In the genomic region with DNA sequence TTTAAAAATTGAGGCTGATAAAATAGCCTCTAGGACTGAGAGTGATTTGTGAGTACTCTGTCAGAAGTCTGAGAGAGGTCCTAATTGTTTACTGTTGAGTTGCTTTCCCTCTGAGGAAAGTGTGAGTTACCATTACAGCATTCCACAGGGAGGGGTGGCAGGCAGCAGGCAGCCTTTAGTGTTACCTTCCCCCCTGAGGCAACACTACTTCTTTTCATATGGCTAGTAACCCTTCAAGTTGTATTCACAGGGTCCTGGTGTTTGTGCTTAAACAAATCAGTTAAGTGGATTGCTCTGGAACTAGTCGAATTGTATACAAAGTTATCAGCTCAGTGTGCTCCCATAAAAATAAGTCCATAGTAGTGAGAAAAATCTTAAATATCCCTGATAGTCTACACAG, we compare ENCODE assay signal across 24 mouse cellular contexts.
DNase-seq lines count a peak whose midpoint lies in the region; ATAC-seq and TF ChIP-seq lines count a peak whose summit lies in the region.
"Had no signal": no experiment of that assay in that cellular context is flagged by ENCODE, and none has a peak within 500 bp of the region (broad histone marks: within the 10 kb centered on the region; RNA-seq: fewer than 3 reads in every experiment).

No protein-coding gene starts in this region.

- no peak overlapping the region for H3K4me2 ChIP-seq in limb, embryonic 11.5 days (ENCODE audit: low read depth, severe bottlenecking)
- H3K4me2 ChIP-seq: forebrain, embryonic 15.5 days; heart, embryonic 15.5 days; hindbrain, embryonic 14.5 days; neural tube, embryonic 15.5 days had no signal

- intact Hi-C loops in left cerebral cortex, postnatal 25 days (cut with DNase I), result no loop called here

- no peak overlapping the region for H3K9ac ChIP-seq in ES-E14 (ENCODE audit: insufficient read depth, low read depth, low read length, poor library complexity, severe bottlenecking)
- no peak overlapping the region for H3K9ac ChIP-seq in limb, embryonic 11.5 days (ENCODE audit: low read length)
- H3K9ac ChIP-seq: forebrain, embryonic 15.5 days; heart, embryonic 15.5 days; hindbrain, embryonic 14.5 days; neural tube, embryonic 15.5 days had no signal

- in situ Hi-C loops in ES-E14 (cut with MboI; ENCODE audit: low sequenced_read_pairs in 2 of 2, unreplicated experiment in 2 of 2), result no loop called here

- H3K9me3 ChIP-seq in ES-E14 (ENCODE audit: control insufficient read depth, insufficient read depth, low read depth, low read length), result no peaks in the 10 kb centered on the region
- no peaks in the 10 kb centered on the region for H3K9me3 ChIP-seq in embryonic facial prominence, embryonic 10.5 days
- no peaks in the 10 kb centered on the region for H3K9me3 ChIP-seq in limb, embryonic 11.5 days (ENCODE audit: control insufficient read depth, low read length)
- H3K9me3 ChIP-seq: forebrain, embryonic 15.5 days; heart, embryonic 15.5 days; midbrain, embryonic 10.5 days; neural tube, embryonic 15.5 days had no signal

- DNase-seq in ES-E14 (ENCODE audit: low read depth, low spot score), result peak; percentile 36
- DNase-seq in ZHBTc4 (ENCODE audit: low read depth, low spot score), result peak; percentile 74
- peak; percentile 12 for DNase-seq in embryonic facial prominence, embryonic 10.5 days (ENCODE audit: low spot score)
- DNase-seq in limb, embryonic 11.5 days (ENCODE audit: low spot score), result peak; percentile 35
- no peak for DNase-seq in cerebellum, adult 9-11 months
- no peak for DNase-seq in urinary bladder, postnatal 36 days (ENCODE audit: low spot score in 2 of 2)
- no peak for DNase-seq in left cerebral cortex, postnatal 25 days (ENCODE audit: low spot score in 2 of 2)
- DNase-seq in gastrocnemius, postnatal 10 days, result no peak
- DNase-seq: adrenal gland, adult 8-10 months; cerebellum, adult 8-10 months; gastrocnemius, postnatal 36 days; heart, postnatal 36 days; kidney, adult 8-10 months; kidney, postnatal 36 days; layer of hippocampus, postnatal 36 days; lung, postnatal 4 days; right cerebral cortex, postnatal 14 days; thymus, adult 2 months had no signal

- ATAC-seq in limb, embryonic 11.5 days (ENCODE audit: insufficient number of reproducible peaks, low FRiP score, low TSS enrichment, low read depth), result peak; percentile 60
- ATAC-seq: forebrain, embryonic 15.5 days had no signal

- no peak overlapping the region for H3K4me3 ChIP-seq in ES-E14 (ENCODE audit: insufficient read depth in 1 of 2, low read depth in 1 of 2, low read length in 2 of 2, poor library complexity in 1 of 2, severe bottlenecking in 1 of 2)
- no peak overlapping the region for H3K4me3 ChIP-seq in embryonic facial prominence, embryonic 10.5 days
- H3K4me3 ChIP-seq in limb, embryonic 11.5 days (ENCODE audit: low read depth, low read length), result no peak overlapping the region
- H3K4me3 ChIP-seq: forebrain, embryonic 15.5 days; heart, embryonic 15.5 days; midbrain, embryonic 10.5 days; neural tube, embryonic 15.5 days had no signal

- H3K27me3 ChIP-seq in embryonic facial prominence, embryonic 10.5 days (replicated peaks; ENCODE audit: low read depth, poor library complexity, severe bottlenecking), result no peaks in the 10 kb centered on the region
- no peaks in the 10 kb centered on the region for H3K27me3 ChIP-seq in limb, embryonic 11.5 days (ENCODE audit: control insufficient read depth, insufficient read depth, low read length)
- H3K27me3 ChIP-seq: forebrain, embryonic 15.5 days; heart, embryonic 15.5 days; neural tube, embryonic 15.5 days had no signal

- H3K4me1 ChIP-seq in ES-E14 (ENCODE audit: control insufficient read depth in 2 of 2, insufficient read depth in 2 of 2, low read length in 2 of 2, poor library complexity in 1 of 2), result no peaks in the 10 kb centered on the region
- 0 out of 2 replicates have a peak, but pooled peaks cover 4% of the 10 kb centered on the region for H3K4me1 ChIP-seq in embryonic facial prominence, embryonic 10.5 days
- H3K4me1 ChIP-seq in limb, embryonic 11.5 days (ENCODE audit: control insufficient read depth, insufficient read depth, low read length), result no peaks in the 10 kb centered on the region
- H3K4me1 ChIP-seq: forebrain, embryonic 15.5 days; heart, embryonic 15.5 days; midbrain, embryonic 10.5 days; neural tube, embryonic 15.5 days had no signal

- H3K27ac ChIP-seq in ES-E14 (ENCODE audit: insufficient read depth, low read depth, low read length, poor library complexity, severe bottlenecking), result no peak overlapping the region
- H3K27ac ChIP-seq in embryonic facial prominence, embryonic 10.5 days (replicated peaks), result no peak overlapping the region
- H3K27ac ChIP-seq in limb, embryonic 11.5 days (replicated peaks; ENCODE audit: low read depth, low read length), result no peak overlapping the region
- H3K27ac ChIP-seq: forebrain, embryonic 15.5 days; heart, embryonic 15.5 days; hindbrain, embryonic 14.5 days; midbrain, embryonic 10.5 days; neural tube, embryonic 15.5 days; stomach, postnatal 0 days had no signal

- WGBS in embryonic facial prominence, embryonic 10.5 days, result 3% methylated on average over 1 of the region's 1 CpGs
- 0% methylated on average over 1 of the region's 1 CpGs for WGBS in limb, embryonic 11.5 days

- H3K36me3 ChIP-seq in ES-E14 (ENCODE audit: control insufficient read depth, insufficient read depth, low read length, poor library complexity, severe bottlenecking), result no peaks in the 10 kb centered on the region
- no peaks in the 10 kb centered on the region for H3K36me3 ChIP-seq in embryonic facial prominence, embryonic 10.5 days (replicated peaks)
- no peaks in the 10 kb centered on the region for H3K36me3 ChIP-seq in limb, embryonic 11.5 days (ENCODE audit: control insufficient read depth, insufficient read depth, low read length)
- H3K36me3 ChIP-seq: forebrain, embryonic 15.5 days; heart, embryonic 15.5 days; midbrain, embryonic 10.5 days; neural tube, embryonic 15.5 days had no signal

TF ChIP-seq in ES-E14, 5 proteins besides CTCF, POLR2A, EP300 and RAD21:
- TF ChIP-seq MAFK (IDR thresholded peaks at IDR 0.05; ENCODE audit: insufficient read depth, low read depth, low read length), result no peak
- TF ChIP-seq ZC3H11A (IDR thresholded peaks at IDR 0.05; ENCODE audit: borderline replicate concordance, low read depth, low read length), result no peak
- TF ChIP-seq ZNF384 (IDR thresholded peaks at IDR 0.05; ENCODE audit: low read depth, low read length), result no peak
- TF ChIP-seq HCFC1 (IDR thresholded peaks at IDR 0.05; ENCODE audit: borderline replicate concordance, insufficient read depth, low read length), result no peak
- no peak for TF ChIP-seq CHD2 (IDR thresholded peaks at IDR 0.05; ENCODE audit: low read depth, low read length)

Comparison
In these comparisons a context has a peak if more than half of its experiments do, and no peak if none do; other contexts are left out.
1. DNase-seq: peak in ES-E14 (single experiment), ZHBTc4 (single experiment), embryonic facial prominence, embryonic 10.5 days (single experiment) and limb, embryonic 11.5 days (single experiment); none in cerebellum, adult 9-11 months (single experiment), urinary bladder, postnatal 36 days (0 of 2), left cerebral cortex, postnatal 25 days (0 of 2) and gastrocnemius, postnatal 10 days (single experiment).